Mouse (Mus musculus) erythroblast, embryonic 14.5 days (primary cell): ENCODE data around the gene Rad51b. TPM values are rescaled to one million over a fixed set of nuclear protein-coding genes. Genes with fewer than 3 reads are reported as not detected.

Experiments used
- H3K27me3 ChIP-seq: 2 replicates; pipeline ENCODE4 v1.6.1; 2012; ENCODE audit warnings: inconsistent platforms; ENCODE audit not compliant: control insufficient read depth
- H3K36me3 ChIP-seq: 2 replicates; pipeline ENCODE4 v1.6.1; 2012; ENCODE audit warnings: mild to moderate bottlenecking, inconsistent platforms; ENCODE audit not compliant: control insufficient read depth
- H3K4me1 ChIP-seq: 2 replicates; pipeline ENCODE4 v1.6.1; 2012; ENCODE audit warnings: inconsistent platforms; ENCODE audit not compliant: control insufficient read depth
- H3K4me3 ChIP-seq: replicated peaks from 2 replicates; pipeline ENCODE3; 2012; ENCODE audit warnings: moderate library complexity, mild to moderate bottlenecking, inconsistent platforms
- H3K9me3 ChIP-seq: 2 replicates; pipeline ENCODE4 v1.6.1; 2012; ENCODE audit warnings: low read length, inconsistent platforms, mixed read lengths; ENCODE audit not compliant: control insufficient read depth
- GATA1 ChIP-seq: IDR thresholded peaks from 2 replicates; pipeline ENCODE4 v1.6.1; 2012; ENCODE audit warnings: low read length, inconsistent platforms, mixed read lengths
- TAL1 ChIP-seq: IDR thresholded peaks from 3 replicates; pipeline ENCODE4 v1.6.1; 2012; ENCODE audit warnings: low read length, inconsistent platforms, mixed read lengths
- polyA plus RNA-seq: library from polyadenylated mRNA; stranded (reverse); fragments of >175 nt; gene quantifications from 2 replicates; pipeline ENCODE4 v1.2.3, GENCODE M21; 2012

Gene Rad51b
- polyA plus RNA-seq, 1 experiment = 0.06 TPM

GRCm38 (mm10) chr12:79822401-79822800, 525.3 kb downstream of the Rad51b start:
- Histone ChIP-seq H3K36me3 (no peaks in the 10 kb centered on the region), H3K4me3 (no peak overlapping the region), H3K27me3 (no peaks in the 10 kb centered on the region), H3K4me1 (peaks cover 6% of the 10 kb centered on the region), H3K9me3 (no peaks in the 10 kb centered on the region)
- no peak for TF ChIP-seq TAL1
- no peak for TF ChIP-seq GATA1

GRCm38 (mm10) chr12:79825922-79826321, 528.8 kb downstream of the Rad51b start:
- Histone ChIP-seq H3K27me3 (no peaks in the 10 kb centered on the region), H3K4me1 (peaks cover 13% of the 10 kb centered on the region), H3K36me3 (no peaks in the 10 kb centered on the region), H3K9me3 (no peaks in the 10 kb centered on the region), H3K4me3 (no peak overlapping the region)
- no peak for TF ChIP-seq GATA1
- no peak for TF ChIP-seq TAL1

GRCm38 (mm10) chr12:79827233-79827692, 530.2 kb downstream of the Rad51b start:
- H3K27me3 ChIP-seq = no peaks in the 10 kb centered on the region
- peaks cover 13% of the 10 kb centered on the region for H3K4me1 ChIP-seq
- H3K4me3 ChIP-seq = no peak overlapping the region
- H3K9me3 ChIP-seq = no peaks in the 10 kb centered on the region
- no peaks in the 10 kb centered on the region for H3K36me3 ChIP-seq
- no peak for TF ChIP-seq TAL1
- no peak for TF ChIP-seq GATA1

- no peaks in the 10 kb centered on the region for H3K9me3 ChIP-seq
- TF ChIP-seq GATA1 (no peak), TAL1 (no peak)
- H3K4me1 ChIP-seq = peaks cover 13% of the 10 kb centered on the region
- no peaks in the 10 kb centered on the region for H3K27me3 ChIP-seq
- no peaks in the 10 kb centered on the region for H3K36me3 ChIP-seq
- H3K4me3 ChIP-seq = no peak overlapping the region
These were observed 530.7 kb downstream of the Rad51b start for GRCm38 (mm10) chr12:79827735-79828134.

- peaks cover 13% of the 10 kb centered on the region for H3K4me1 ChIP-seq
- H3K9me3 ChIP-seq = no peaks in the 10 kb centered on the region
- no peaks in the 10 kb centered on the region for H3K27me3 ChIP-seq
- no peak overlapping the region for H3K4me3 ChIP-seq
- H3K36me3 ChIP-seq = no peaks in the 10 kb centered on the region
- no peak for TF ChIP-seq TAL1
- TF ChIP-seq GATA1 = no peak
These were observed 533.6 kb downstream of the Rad51b start for GRCm38 (mm10) chr12:79830686-79831085.

GRCm38 (mm10) chr12:79832611-79833010, 535.5 kb downstream of the Rad51b start:
- Histone ChIP-seq H3K4me1 (peaks cover 5% of the 10 kb centered on the region; the same call in 1 of the 2 replicates), H3K27me3 (no peaks in the 10 kb centered on the region), H3K36me3 (no peaks in the 10 kb centered on the region), H3K4me3 (no peak overlapping the region), H3K9me3 (no peaks in the 10 kb centered on the region)
- TF ChIP-seq GATA1 (no peak), TAL1 (no peak)

GRCm38 (mm10) chr12:79835521-79835920, 538.4 kb downstream of the Rad51b start:
- TF ChIP-seq TAL1 (no peak), GATA1 (no peak)
- Histone ChIP-seq H3K4me3 (no peak overlapping the region), H3K4me1 (peaks cover 24% of the 10 kb centered on the region), H3K36me3 (no peaks in the 10 kb centered on the region), H3K9me3 (no peaks in the 10 kb centered on the region), H3K27me3 (no peaks in the 10 kb centered on the region)

GRCm38 (mm10) chr12:79838181-79838961, 541.3 kb downstream of the Rad51b start:
- H3K36me3 ChIP-seq = no peaks in the 10 kb centered on the region
- H3K27me3 ChIP-seq = no peaks in the 10 kb centered on the region
- H3K4me3 ChIP-seq = no peak overlapping the region
- peaks cover 26% of the 10 kb centered on the region for H3K4me1 ChIP-seq
- TF ChIP-seq TAL1 (no peak), GATA1 (no peak)
- no peaks in the 10 kb centered on the region for H3K9me3 ChIP-seq

- Histone ChIP-seq H3K27me3 (no peaks in the 10 kb centered on the region), H3K36me3 (no peaks in the 10 kb centered on the region), H3K9me3 (no peaks in the 10 kb centered on the region), H3K4me1 (peaks cover 26% of the 10 kb centered on the region), H3K4me3 (no peak overlapping the region)
- TF ChIP-seq GATA1 (no peak), TAL1 (no peak)
These were observed 542.2 kb downstream of the Rad51b start for GRCm38 (mm10) chr12:79839096-79839941.
